23 mouse cellular contexts compared by ENCODE assay signal in the genomic region with DNA sequence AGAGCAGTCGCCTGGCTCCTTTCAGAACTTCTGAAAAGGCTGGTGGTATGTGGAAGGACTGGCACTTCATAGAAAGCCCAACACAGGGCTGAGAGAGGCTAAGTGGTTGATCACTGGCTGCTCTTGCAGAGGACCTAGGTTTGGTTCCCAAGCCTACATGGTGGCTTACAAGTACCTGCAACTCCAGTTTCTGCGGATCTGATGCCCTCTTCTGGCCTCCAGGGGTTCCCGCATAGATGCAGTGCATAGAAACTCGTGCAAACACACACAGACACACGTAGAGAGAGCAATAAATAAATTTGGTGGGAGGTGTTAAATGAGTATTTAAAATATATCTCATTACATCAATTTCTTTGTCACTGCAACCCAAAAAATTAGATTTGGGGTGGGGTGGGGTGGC.
DNase-seq lines count a peak whose midpoint lies in the region; ATAC-seq and TF ChIP-seq lines count a peak whose summit lies in the region.
"Had no signal": no experiment of that assay in that cellular context is flagged by ENCODE, and none has a peak within 500 bp of the region (broad histone marks: within the 10 kb centered on the region; RNA-seq: fewer than 3 reads in every experiment).

No protein-coding gene starts in this region.

- ATAC-seq in liver, postnatal 0 days: no peak
- no peak for ATAC-seq in stomach, postnatal 0 days (ENCODE audit: low FRiP score, low TSS enrichment)
- ATAC-seq: forebrain, embryonic 13.5 days; forebrain, embryonic 16.5 days; hindbrain, embryonic 16.5 days had no signal

- no peak for DNase-seq in liver, postnatal 0 days
- no peak for DNase-seq in liver
- peak; percentile 6 for DNase-seq in 416B (ENCODE audit: low read depth)
- no peak for DNase-seq in stomach, postnatal 0 days (ENCODE audit: low spot score)
- DNase-seq in layer of hippocampus, postnatal 25 days (ENCODE audit: extremely low spot score in 1 of 2, low spot score in 1 of 2): no peak
- DNase-seq: adrenal gland, postnatal 10 days; adrenal gland, postnatal 36 days; cerebellum, adult 18-20 months; cerebellum, adult 9-10 months; cerebellum, postnatal 14 days; gastrocnemius, postnatal 10 days; gastrocnemius, postnatal 36 days; heart, postnatal 10 days; heart, postnatal 36 days had no signal

- H3K9me3 ChIP-seq in liver, postnatal 0 days (ENCODE audit: low read length): no peaks in the 10 kb centered on the region
- no peaks in the 10 kb centered on the region for H3K9me3 ChIP-seq in ES-Bruce4 (replicated peaks; ENCODE audit: control insufficient read depth, insufficient read depth, low read length, poor library complexity, severe bottlenecking)
- H3K9me3 ChIP-seq in stomach, postnatal 0 days (ENCODE audit: control insufficient read depth, low read length): no peaks in the 10 kb centered on the region
- H3K9me3 ChIP-seq: forebrain, embryonic 10.5 days; forebrain, embryonic 13.5 days; heart, embryonic 12.5 days; heart, embryonic 15.5 days; hindbrain, embryonic 10.5 days; hindbrain, embryonic 13.5 days had no signal

- H3K27ac ChIP-seq in liver, postnatal 0 days (ENCODE audit: low read depth): no peak overlapping the region
- H3K27ac ChIP-seq in ES-Bruce4 (ENCODE audit: insufficient read depth, low read length): no peak overlapping the region
- H3K27ac ChIP-seq in stomach, postnatal 0 days (replicated peaks): no peak overlapping the region
- H3K27ac ChIP-seq: forebrain, embryonic 10.5 days; forebrain, embryonic 13.5 days; heart, embryonic 15.5 days; hindbrain, embryonic 10.5 days; hindbrain, embryonic 13.5 days had no signal

- no peaks in the 10 kb centered on the region for H3K4me1 ChIP-seq in liver, postnatal 0 days (ENCODE audit: insufficient read depth)
- no peaks in the 10 kb centered on the region for H3K4me1 ChIP-seq in ES-Bruce4 (ENCODE audit: control insufficient read depth, insufficient read depth, low read length)
- H3K4me1 ChIP-seq in stomach, postnatal 0 days (replicated peaks; ENCODE audit: control insufficient read depth, insufficient read depth): no peaks in the 10 kb centered on the region

- H3K36me3 ChIP-seq in liver, postnatal 0 days (replicated peaks; ENCODE audit: insufficient read depth, low read length): no peaks in the 10 kb centered on the region
- H3K36me3 ChIP-seq in ES-Bruce4 (ENCODE audit: control insufficient read depth, insufficient read depth, low read length, poor library complexity, severe bottlenecking): no peaks in the 10 kb centered on the region
- H3K36me3 ChIP-seq in stomach, postnatal 0 days (ENCODE audit: control insufficient read depth, insufficient read depth, low read length): no peaks in the 10 kb centered on the region
- H3K36me3 ChIP-seq: forebrain, embryonic 10.5 days; heart, embryonic 12.5 days; heart, embryonic 15.5 days; hindbrain, embryonic 10.5 days; hindbrain, embryonic 13.5 days had no signal

- H3K4me3 ChIP-seq in liver, postnatal 0 days (ENCODE audit: low read depth, low read length): no peak overlapping the region
- H3K4me3 ChIP-seq in ES-Bruce4 (ENCODE audit: low read depth, low read length): no peak overlapping the region
- H3K4me3 ChIP-seq in stomach, postnatal 0 days (ENCODE audit: low read depth, low read length): no peak overlapping the region
- H3K4me3 ChIP-seq: forebrain, embryonic 10.5 days; forebrain, embryonic 13.5 days; heart, embryonic 12.5 days; heart, embryonic 15.5 days; hindbrain, embryonic 10.5 days; hindbrain, embryonic 13.5 days had no signal

- 75% methylated on average over 5 of the region's 5 CpGs for WGBS in liver, postnatal 0 days (ENCODE audit: insufficient replicate concordance)
- WGBS in stomach, postnatal 0 days: 76% methylated on average over 5 of the region's 5 CpGs

- H3K9ac ChIP-seq in liver, postnatal 0 days (replicated peaks): no peak overlapping the region
- H3K9ac ChIP-seq in ES-Bruce4 (ENCODE audit: low read depth, poor library complexity, severe bottlenecking): no peak overlapping the region
- no peak overlapping the region for H3K9ac ChIP-seq in stomach, postnatal 0 days (ENCODE audit: low read length)
- H3K9ac ChIP-seq: forebrain, embryonic 13.5 days; heart, embryonic 12.5 days; heart, embryonic 15.5 days; hindbrain, embryonic 13.5 days had no signal

- TF ChIP-seq CTCF in liver, postnatal 0 days (IDR thresholded peaks at IDR 0.05; ENCODE audit: low read depth): 0 out of 2 replicates have a peak, but pooled peaks have one; percentile 11
- peak; percentile 74 for TF ChIP-seq CTCF in ES-Bruce4 (IDR thresholded peaks at IDR 0.05; ENCODE audit: low read depth, low read length)
- 0 out of 2 replicates have a peak, but pooled peaks have one; percentile 13 for TF ChIP-seq CTCF in stomach, postnatal 0 days (IDR thresholded peaks at IDR 0.05; ENCODE audit: low read depth)

- TF ChIP-seq POLR2A in ES-Bruce4 (IDR thresholded peaks at IDR 0.05; ENCODE audit: insufficient read depth, low read length): no peak

- H3K27me3 ChIP-seq in liver, postnatal 0 days (ENCODE audit: insufficient read depth, low read length): no peaks in the 10 kb centered on the region
- H3K27me3 ChIP-seq in ES-Bruce4 (ENCODE audit: control insufficient read depth, insufficient read depth, low read length, poor library complexity, severe bottlenecking): no peaks in the 10 kb centered on the region
- H3K27me3 ChIP-seq in stomach, postnatal 0 days (ENCODE audit: control insufficient read depth, insufficient read depth, low read length): no peaks in the 10 kb centered on the region
- H3K27me3 ChIP-seq: forebrain, embryonic 13.5 days; heart, embryonic 12.5 days; heart, embryonic 15.5 days had no signal

- no peak overlapping the region for H3K4me2 ChIP-seq in liver, postnatal 0 days (ENCODE audit: low read depth, low read length)
- no peak overlapping the region for H3K4me2 ChIP-seq in stomach, postnatal 0 days (replicated peaks; ENCODE audit: low read depth)
- H3K4me2 ChIP-seq: forebrain, embryonic 13.5 days; heart, embryonic 12.5 days; heart, embryonic 15.5 days; hindbrain, embryonic 13.5 days had no signal

- TF ChIP-seq EP300 in liver, postnatal 0 days (IDR thresholded peaks at IDR 0.05; ENCODE audit: low read depth): no peak
- TF ChIP-seq EP300 in ES-Bruce4 (IDR thresholded peaks at IDR 0.05; ENCODE audit: insufficient read depth, low read depth, low read length): no peak
- no peak for TF ChIP-seq EP300 in stomach, postnatal 0 days (optimal IDR thresholded peaks at IDR 0.05)

Comparison
In these comparisons a context has a peak if more than half of its experiments do, and no peak if none do; other contexts are left out.
1. CTCF ChIP-seq: peak in every context shown above with its lines; median percentile 74 in ES-Bruce4; 13 in stomach, postnatal 0 days; 11 in liver, postnatal 0 days.